Mouse (Mus musculus): ENCODE results near the gene Szt2. TPM values are rescaled to one million over a fixed set of nuclear protein-coding genes. Genes with fewer than 3 reads are reported as not detected.

Gene Szt2
- polyA plus RNA-seq, 1 experiment from 2014 or later = 7.6 TPM

GRCm38 (mm10) chr4:118319706-118320344, 89.2 kb downstream of the Szt2 start:
- WGBS = 36% methylated on average over 8 of the region's 8 CpGs
- Histone ChIP-seq H3K4me1 (peaks cover 12% of the 10 kb centered on the region), H3K9ac (no peak overlapping the region), H3K27me3 (no peaks in the 10 kb centered on the region), H3K36me3 (no peaks in the 10 kb centered on the region), H3K4me3 (replicated peaks) (no peak overlapping the region), H3K27ac (replicated peaks) (no peak overlapping the region), H3K9me3 (replicated peaks) (no peaks in the 10 kb centered on the region), H3K4me2 (replicated peaks) (no peak overlapping the region)
- ATAC-seq (ENCODE audit: insufficient number of reproducible peaks, low FRiP score, low TSS enrichment, low read depth) = no peak

DNA sequence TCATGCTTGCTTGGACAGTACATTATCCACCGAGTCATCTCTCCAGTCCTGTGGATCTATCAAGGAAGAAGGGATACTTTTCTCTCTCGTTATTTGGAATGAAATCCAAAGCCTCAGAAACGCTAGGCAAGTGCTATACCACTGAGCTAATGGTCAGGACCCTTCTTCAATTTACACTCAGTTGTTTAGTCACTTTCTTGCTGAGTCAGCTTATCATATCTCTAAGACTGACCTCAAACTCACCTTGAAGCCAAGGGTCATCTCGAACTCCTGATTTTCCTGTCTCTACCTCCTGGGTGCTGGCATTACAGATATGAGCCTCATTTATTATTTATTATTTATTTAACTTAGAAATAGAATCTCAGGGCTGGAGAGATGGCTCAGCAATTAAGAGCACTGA, 92.4 kb downstream of the Szt2 start:
- no peak overlapping the region for H3K4me2 ChIP-seq (replicated peaks)
- WGBS = 77% methylated on average over 4 of the region's 4 CpGs
- no peak for ATAC-seq (ENCODE audit: insufficient number of reproducible peaks, low FRiP score, low TSS enrichment, low read depth)
- H3K27me3 ChIP-seq = no peaks in the 10 kb centered on the region
- H3K36me3 ChIP-seq = no peaks in the 10 kb centered on the region
- no peaks in the 10 kb centered on the region for H3K9me3 ChIP-seq (replicated peaks)
- H3K4me3 ChIP-seq (replicated peaks) = no peak overlapping the region
- no peak overlapping the region for H3K9ac ChIP-seq
- H3K4me1 ChIP-seq = peaks cover 19% of the 10 kb centered on the region
- no peak overlapping the region for H3K27ac ChIP-seq (replicated peaks)

DNA sequence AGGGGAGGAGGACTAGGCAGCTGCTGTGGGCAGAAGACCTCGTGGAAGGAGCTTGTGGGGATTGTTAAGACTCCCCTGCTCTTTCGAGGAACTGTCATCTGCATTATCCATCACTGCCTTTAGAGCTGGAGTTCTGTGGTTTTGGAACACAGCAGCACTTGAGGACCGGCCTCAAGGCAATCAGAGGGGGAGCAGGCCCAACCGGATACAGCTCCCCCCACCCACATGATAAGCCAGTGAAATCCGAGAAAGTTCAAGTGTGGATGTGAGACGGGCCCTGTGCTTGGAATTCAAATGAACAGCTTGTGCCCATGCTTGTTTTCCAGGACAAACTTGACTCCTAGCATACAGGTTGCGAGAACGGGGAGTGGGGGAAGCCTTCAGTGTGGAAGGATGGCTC, 93.8 kb downstream of the Szt2 start:
- 16% methylated on average over 8 of the region's 8 CpGs for WGBS
- Histone ChIP-seq H3K27me3 (no peaks in the 10 kb centered on the region), H3K9me3 (replicated peaks) (no peaks in the 10 kb centered on the region), H3K4me1 (peaks cover 19% of the 10 kb centered on the region), H3K4me2 (replicated peaks) (no peak overlapping the region), H3K4me3 (replicated peaks) (no peak overlapping the region), H3K27ac (replicated peaks) (no peak overlapping the region), H3K9ac (no peak overlapping the region), H3K36me3 (no peaks in the 10 kb centered on the region)
- ATAC-seq (ENCODE audit: insufficient number of reproducible peaks, low FRiP score, low TSS enrichment, low read depth) = peak; percentile 51; the same call in 1 of the 2 replicates

Other genes with a start within 250 kb of the Szt2 start
- gene Kdm4a, start 229.2 kb downstream of the Szt2 start, polyA plus RNA-seq (2015; fragmentation: Nextera tagmentation; extraction: Ambion mirVana) = 35.3 and 36.3 TPM in 2 replicates
- gene Ptprf, start 117.9 kb downstream of the Szt2 start, polyA plus RNA-seq (2015; fragmentation: Nextera tagmentation; extraction: Ambion mirVana) = 89.3 and 90.7 TPM in 2 replicates
- gene Med8, start 64 bp upstream of the Szt2 start, polyA plus RNA-seq (2015; fragmentation: Nextera tagmentation; extraction: Ambion mirVana) = 102 and 106 TPM in 2 replicates
- 160 and 179 TPM in 2 replicates for gene Elovl1, start 18.8 kb upstream of the Szt2 start, polyA plus RNA-seq (2015; fragmentation: Nextera tagmentation; extraction: Ambion mirVana)
- 178 and 183 TPM in 2 replicates for gene Cdc20, start 28.1 kb upstream of the Szt2 start, polyA plus RNA-seq (2015; fragmentation: Nextera tagmentation; extraction: Ambion mirVana)
- gene Mpl, start 48.2 kb upstream of the Szt2 start, polyA plus RNA-seq (2015; fragmentation: Nextera tagmentation; extraction: Ambion mirVana) = 0.25 and 0.26 TPM in 2 replicates
- gene Tie1, start 80.8 kb upstream of the Szt2 start, polyA plus RNA-seq (2015; fragmentation: Nextera tagmentation; extraction: Ambion mirVana) = 25.6 and 27.1 TPM in 2 replicates
- 15.3 and 18.6 TPM in 2 replicates for gene 2610528J11Rik, start 117.7 kb upstream of the Szt2 start, polyA plus RNA-seq (2015; fragmentation: Nextera tagmentation; extraction: Ambion mirVana)
- gene Tmem125, start 134.8 kb upstream of the Szt2 start, polyA plus RNA-seq (2015; fragmentation: Nextera tagmentation; extraction: Ambion mirVana) = 11.7 and 17.4 TPM in 2 replicates
- gene Cfap57, start 211.5 kb upstream of the Szt2 start, polyA plus RNA-seq (2015; fragmentation: Nextera tagmentation; extraction: Ambion mirVana) = 2.3 and 3.3 TPM in 2 replicates
- 120 and 128 TPM in 2 replicates for gene Ebna1bp2, start 211.5 kb upstream of the Szt2 start, polyA plus RNA-seq (2015; fragmentation: Nextera tagmentation; extraction: Ambion mirVana)
- 0.17 and 0.18 TPM in 2 replicates for gene Olfr62, start 249.7 kb upstream of the Szt2 start, polyA plus RNA-seq (2015; fragmentation: Nextera tagmentation; extraction: Ambion mirVana)